Mouse (Mus musculus): ENCODE results near the gene Nup37. TPM values are rescaled to one million over a fixed set of nuclear protein-coding genes. Genes with fewer than 3 reads are reported as not detected.

Nup37 gene
- total RNA-seq, 1 experiment, result 69.3 TPM

GRCm38 (mm10) chr10:88212644-88213043, 65.9 kb downstream of the Nup37 start:
- Histone ChIP-seq H3K27ac (ENCODE audit: insufficient read depth, low read depth, low read length, poor library complexity, severe bottlenecking) (no peak overlapping the region), H3K9ac (ENCODE audit: insufficient read depth, low read depth, low read length, poor library complexity, severe bottlenecking) (no peak overlapping the region), H3K9me3 (ENCODE audit: control insufficient read depth, insufficient read depth, low read depth, low read length) (no peaks in the 10 kb centered on the region), H3K36me3 (ENCODE audit: control insufficient read depth, insufficient read depth, low read length, poor library complexity, severe bottlenecking) (no peaks in the 10 kb centered on the region), H3K4me1 (ENCODE audit: control insufficient read depth in 2 of 2, insufficient read depth in 2 of 2, low read length in 2 of 2, poor library complexity in 1 of 2) (no peaks in the 10 kb centered on the region), H3K4me3 (ENCODE audit: insufficient read depth in 1 of 2, low read depth in 1 of 2, low read length in 2 of 2, poor library complexity in 1 of 2, severe bottlenecking in 1 of 2) (no peak overlapping the region)
- in situ Hi-C loops (cut with MboI; ENCODE audit: low sequenced_read_pairs in 2 of 2, unreplicated experiment in 2 of 2), result no loop called here
- TF ChIP-seq ZNF384 (IDR thresholded peaks at IDR 0.05; ENCODE audit: low read depth, low read length) (no peak), ZC3H11A (IDR thresholded peaks at IDR 0.05; ENCODE audit: borderline replicate concordance, low read depth, low read length) (no peak), HCFC1 (IDR thresholded peaks at IDR 0.05; ENCODE audit: borderline replicate concordance, insufficient read depth, low read length) (no peak), CHD2 (IDR thresholded peaks at IDR 0.05; ENCODE audit: low read depth, low read length) (no peak), MAFK (IDR thresholded peaks at IDR 0.05; ENCODE audit: insufficient read depth, low read depth, low read length) (no peak)
- no peak for DNase-seq (ENCODE audit: low read depth, low spot score)

GRCm38 (mm10) chr10:88214800-88215514, 68.2 kb downstream of the Nup37 start:
- TF ChIP-seq ZC3H11A (IDR thresholded peaks at IDR 0.05; ENCODE audit: borderline replicate concordance, low read depth, low read length), result no peak
- TF ChIP-seq ZNF384 (IDR thresholded peaks at IDR 0.05; ENCODE audit: low read depth, low read length), result no peak
- TF ChIP-seq CHD2 (IDR thresholded peaks at IDR 0.05; ENCODE audit: low read depth, low read length), result no peak
- TF ChIP-seq HCFC1 (IDR thresholded peaks at IDR 0.05; ENCODE audit: borderline replicate concordance, insufficient read depth, low read length), result no peak
- TF ChIP-seq MAFK (IDR thresholded peaks at IDR 0.05; ENCODE audit: insufficient read depth, low read depth, low read length), result no peak
- Histone ChIP-seq H3K4me3 (ENCODE audit: insufficient read depth in 1 of 2, low read depth in 1 of 2, low read length in 2 of 2, poor library complexity in 1 of 2, severe bottlenecking in 1 of 2) (no peak overlapping the region), H3K9me3 (ENCODE audit: control insufficient read depth, insufficient read depth, low read depth, low read length) (no peaks in the 10 kb centered on the region), H3K27ac (ENCODE audit: insufficient read depth, low read depth, low read length, poor library complexity, severe bottlenecking) (no peak overlapping the region), H3K9ac (ENCODE audit: insufficient read depth, low read depth, low read length, poor library complexity, severe bottlenecking) (no peak overlapping the region), H3K4me1 (ENCODE audit: control insufficient read depth in 2 of 2, insufficient read depth in 2 of 2, low read length in 2 of 2, poor library complexity in 1 of 2) (no peaks in the 10 kb centered on the region), H3K36me3 (ENCODE audit: control insufficient read depth, insufficient read depth, low read length, poor library complexity, severe bottlenecking) (no peaks in the 10 kb centered on the region; the same call in 1 of the 2 replicates)
- DNase-seq (ENCODE audit: low read depth, low spot score), result no peak
- in situ Hi-C loops (cut with MboI; ENCODE audit: low sequenced_read_pairs in 2 of 2, unreplicated experiment in 2 of 2), result no loop called here

DNA sequence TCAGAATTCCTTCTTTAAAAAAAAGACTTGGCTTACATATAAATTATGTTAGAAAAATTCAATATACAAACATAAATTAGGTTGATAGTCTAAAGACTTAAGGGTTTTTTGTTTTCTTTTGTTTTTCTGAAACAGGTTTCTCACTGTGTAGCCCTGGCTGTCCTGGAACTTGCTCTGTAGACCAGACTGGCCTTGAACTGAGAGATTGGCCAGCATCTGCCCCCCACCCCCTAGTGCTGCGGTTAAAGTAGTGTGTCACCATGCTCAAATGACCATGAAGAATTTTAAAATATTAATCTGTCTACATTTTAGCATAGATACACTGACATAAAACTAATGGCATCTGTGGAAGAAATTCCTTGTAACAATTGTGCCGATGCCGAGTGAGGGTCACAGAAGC, 71.4 kb downstream of the Nup37 start:
- Histone ChIP-seq H3K4me3 (ENCODE audit: insufficient read depth in 1 of 2, low read depth in 1 of 2, low read length in 2 of 2, poor library complexity in 1 of 2, severe bottlenecking in 1 of 2) (no peak overlapping the region), H3K9ac (ENCODE audit: insufficient read depth, low read depth, low read length, poor library complexity, severe bottlenecking) (no peak overlapping the region), H3K4me1 (ENCODE audit: control insufficient read depth in 2 of 2, insufficient read depth in 2 of 2, low read length in 2 of 2, poor library complexity in 1 of 2) (no peaks in the 10 kb centered on the region), H3K36me3 (ENCODE audit: control insufficient read depth, insufficient read depth, low read length, poor library complexity, severe bottlenecking) (no peaks in the 10 kb centered on the region; the same call in 1 of the 2 replicates), H3K9me3 (ENCODE audit: control insufficient read depth, insufficient read depth, low read depth, low read length) (no peaks in the 10 kb centered on the region), H3K27ac (ENCODE audit: insufficient read depth, low read depth, low read length, poor library complexity, severe bottlenecking) (no peak overlapping the region)
- TF ChIP-seq HCFC1 (IDR thresholded peaks at IDR 0.05; ENCODE audit: borderline replicate concordance, insufficient read depth, low read length) (no peak), MAFK (IDR thresholded peaks at IDR 0.05; ENCODE audit: insufficient read depth, low read depth, low read length) (no peak), ZC3H11A (IDR thresholded peaks at IDR 0.05; ENCODE audit: borderline replicate concordance, low read depth, low read length) (no peak), CHD2 (IDR thresholded peaks at IDR 0.05; ENCODE audit: low read depth, low read length) (no peak), ZNF384 (IDR thresholded peaks at IDR 0.05; ENCODE audit: low read depth, low read length) (no peak)
- no peak for DNase-seq (ENCODE audit: low read depth, low spot score)
- in situ Hi-C loops (cut with MboI; ENCODE audit: low sequenced_read_pairs in 2 of 2, unreplicated experiment in 2 of 2), result no loop called here

DNA sequence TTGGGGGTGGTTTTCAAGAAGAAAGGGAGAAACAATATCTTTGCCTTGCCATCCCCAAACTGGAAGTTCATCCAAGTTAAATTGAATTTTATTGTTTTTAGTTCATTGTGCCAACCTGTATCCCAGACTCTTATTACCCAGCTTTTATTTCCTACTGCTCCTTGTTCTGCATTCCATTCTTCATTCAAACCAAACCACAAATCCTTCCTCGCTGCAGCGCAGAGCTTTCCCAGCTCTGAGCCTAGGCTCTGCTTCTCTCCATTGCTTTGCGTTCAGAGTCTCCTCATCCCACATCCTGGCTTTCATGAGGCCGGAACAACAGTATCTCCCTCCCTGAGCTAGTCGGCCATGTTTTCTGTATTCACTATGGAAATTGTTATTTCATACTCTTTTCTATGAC, 74.9 kb downstream of the Nup37 start:
- no peaks in the 10 kb centered on the region for H3K4me1 ChIP-seq (ENCODE audit: control insufficient read depth in 2 of 2, insufficient read depth in 2 of 2, low read length in 2 of 2, poor library complexity in 1 of 2)
- no peak for DNase-seq (ENCODE audit: low read depth, low spot score)
- in situ Hi-C loops (cut with MboI; ENCODE audit: low sequenced_read_pairs in 2 of 2, unreplicated experiment in 2 of 2), result no loop called here
- H3K4me3 ChIP-seq (ENCODE audit: insufficient read depth in 1 of 2, low read depth in 1 of 2, low read length in 2 of 2, poor library complexity in 1 of 2, severe bottlenecking in 1 of 2), result no peak overlapping the region
- no peaks in the 10 kb centered on the region for H3K9me3 ChIP-seq (ENCODE audit: control insufficient read depth, insufficient read depth, low read depth, low read length)
- no peaks in the 10 kb centered on the region; the same call in 1 of the 2 replicates for H3K36me3 ChIP-seq (ENCODE audit: control insufficient read depth, insufficient read depth, low read length, poor library complexity, severe bottlenecking)
- TF ChIP-seq HCFC1 (IDR thresholded peaks at IDR 0.05; ENCODE audit: borderline replicate concordance, insufficient read depth, low read length) (no peak), ZNF384 (IDR thresholded peaks at IDR 0.05; ENCODE audit: low read depth, low read length) (no peak), MAFK (IDR thresholded peaks at IDR 0.05; ENCODE audit: insufficient read depth, low read depth, low read length) (no peak), CHD2 (IDR thresholded peaks at IDR 0.05; ENCODE audit: low read depth, low read length) (no peak)
- H3K27ac ChIP-seq (ENCODE audit: insufficient read depth, low read depth, low read length, poor library complexity, severe bottlenecking), result no peak overlapping the region
- H3K9ac ChIP-seq (ENCODE audit: insufficient read depth, low read depth, low read length, poor library complexity, severe bottlenecking), result no peak overlapping the region
